Mouse (Mus musculus): ENCODE results near the gene Hes5. TPM values are rescaled to one million over a fixed set of nuclear protein-coding genes. Genes with fewer than 3 reads are reported as not detected.

Hes5 gene
- total RNA-seq, 2 experiments from 2014 or later, result not detected

DNA sequence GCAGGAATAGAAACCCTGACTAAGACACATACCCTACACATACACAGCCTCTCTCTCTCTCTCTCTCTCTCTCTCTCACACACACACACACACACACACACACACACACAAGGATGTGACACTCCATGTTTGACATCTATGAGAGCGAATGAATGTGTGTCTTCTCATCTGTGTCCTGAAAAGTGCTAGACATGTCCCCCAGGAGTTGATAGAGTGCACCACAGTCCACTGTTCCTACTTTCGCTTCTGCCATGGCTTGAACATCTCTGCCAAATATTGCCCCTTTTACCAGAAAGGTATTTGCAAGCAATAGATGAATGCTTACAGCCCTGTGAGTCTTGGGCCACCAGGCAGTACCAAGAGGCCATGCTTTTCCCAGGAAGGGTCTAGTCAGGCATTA, 20.6 kb upstream of the Hes5 start:
- ATAC-seq (replicated peaks; ENCODE audit: low FRiP score, low TSS enrichment, poor library complexity, severe bottlenecking), result no peak

DNA sequence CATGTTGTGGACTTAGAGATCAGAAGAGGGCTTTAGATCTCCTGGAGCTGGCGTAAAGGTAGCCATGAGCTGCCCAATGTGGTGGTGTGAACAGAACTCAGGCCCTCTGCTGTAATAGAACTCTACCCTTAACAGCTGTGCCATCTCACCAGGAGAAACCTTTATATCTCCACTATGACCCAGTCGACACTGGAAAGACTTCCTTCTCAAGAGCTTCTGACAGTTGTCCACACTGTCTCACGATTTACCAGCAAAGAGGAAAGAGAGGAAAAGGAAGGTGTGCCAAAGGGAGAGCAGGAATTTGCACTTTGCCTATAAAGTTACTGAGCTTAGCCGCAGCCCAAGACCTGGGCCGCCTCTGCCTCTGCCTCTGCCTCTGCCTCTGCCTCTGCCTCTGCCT, 18.9 kb upstream of the Hes5 start:
- ATAC-seq (replicated peaks; ENCODE audit: low FRiP score, low TSS enrichment, poor library complexity, severe bottlenecking), result no peak

DNA sequence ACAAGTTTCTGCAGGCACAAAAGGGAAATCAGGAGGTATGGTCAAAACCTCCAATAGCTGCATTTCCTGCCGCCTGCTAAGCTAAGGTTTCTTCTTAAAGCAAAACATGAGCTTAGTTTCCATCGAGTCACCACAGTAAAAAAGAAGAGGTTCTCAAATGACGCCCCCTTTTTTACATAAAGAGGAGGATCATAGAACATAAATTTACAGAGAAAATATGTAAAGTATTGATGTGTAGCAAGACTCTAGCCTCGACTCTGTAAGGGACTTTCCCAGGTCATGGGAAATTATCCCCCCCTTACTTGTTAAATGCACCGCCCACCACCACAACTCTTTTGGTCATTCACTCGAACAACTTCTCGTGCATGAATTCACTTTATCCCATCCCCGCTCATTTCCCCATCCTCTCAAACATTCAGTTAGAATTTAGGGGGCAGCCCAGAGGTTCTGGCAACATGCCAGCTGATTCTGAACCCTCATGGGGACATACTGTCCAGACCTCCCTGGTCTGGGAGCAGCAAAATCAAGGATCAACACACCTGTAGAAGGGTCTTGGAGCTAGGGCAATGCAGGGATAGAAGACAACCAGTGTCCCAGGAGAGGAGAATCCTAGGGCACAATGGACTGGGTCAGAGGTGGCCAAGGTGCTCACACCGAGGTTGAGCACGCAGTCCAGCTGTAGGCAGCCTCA, 17.9 kb upstream of the Hes5 start:
- ATAC-seq (replicated peaks; ENCODE audit: low FRiP score, low TSS enrichment, poor library complexity, severe bottlenecking), result no peak

DNA sequence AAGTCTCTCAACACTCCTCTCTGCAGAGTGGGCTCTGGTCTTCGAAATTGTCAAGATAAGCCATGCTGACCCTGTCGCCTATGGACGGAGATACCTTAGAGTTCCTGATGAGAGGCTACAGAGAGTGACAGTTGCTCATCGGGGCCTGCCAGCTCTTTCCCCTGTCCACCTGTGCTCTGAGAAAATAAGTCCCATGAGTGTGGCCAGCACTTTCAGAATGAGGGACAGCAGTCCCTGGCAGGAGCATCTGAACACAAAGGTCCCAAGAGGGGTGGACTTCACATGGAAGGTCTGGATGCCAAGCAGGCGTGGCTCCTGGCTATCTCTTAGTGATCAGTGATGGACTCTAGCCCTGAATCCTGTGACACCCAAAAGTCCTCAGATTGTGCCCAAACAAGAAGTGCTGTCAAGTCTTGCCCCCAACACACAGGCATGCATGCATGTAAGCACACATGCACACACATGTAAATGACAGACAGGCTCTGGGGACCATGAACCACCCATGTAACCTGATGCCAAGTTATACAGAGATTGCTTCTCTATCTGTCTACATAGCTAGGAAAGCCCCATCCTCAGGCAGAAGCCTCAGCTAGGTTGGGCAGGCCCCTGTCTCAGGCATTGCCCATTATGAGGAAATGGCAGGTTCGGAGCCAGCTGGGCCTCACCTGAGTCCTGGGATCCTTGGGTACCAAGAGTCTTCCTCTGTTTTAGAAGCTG, 17.2 kb upstream of the Hes5 start:
- ATAC-seq (replicated peaks; ENCODE audit: low FRiP score, low TSS enrichment, poor library complexity, severe bottlenecking), result no peak

DNA sequence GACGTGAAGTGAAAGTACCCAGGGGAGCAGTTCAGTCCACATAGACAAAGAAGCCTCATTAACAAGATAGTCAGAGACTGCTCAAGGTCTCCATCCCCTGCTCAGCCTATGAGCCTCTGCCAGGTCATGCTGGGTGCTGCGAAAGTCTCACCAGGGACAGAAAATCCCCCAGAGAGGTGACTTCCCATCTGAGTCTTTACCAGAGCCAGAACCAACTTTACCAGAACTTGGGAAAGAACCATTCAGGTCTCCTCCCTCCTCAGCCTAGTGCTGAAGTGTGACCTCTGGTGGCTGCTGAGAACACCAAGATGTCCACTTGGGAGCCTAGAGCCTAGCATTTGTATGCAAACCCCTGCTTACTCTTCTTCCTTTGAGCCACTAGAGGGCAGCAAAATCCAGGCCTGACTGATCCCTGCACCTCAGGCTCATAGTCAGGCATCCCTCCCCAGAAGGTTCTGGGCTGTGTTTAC, 16.6 kb upstream of the Hes5 start:
- ATAC-seq (replicated peaks; ENCODE audit: low FRiP score, low TSS enrichment, poor library complexity, severe bottlenecking), result peak; percentile 95

DNA sequence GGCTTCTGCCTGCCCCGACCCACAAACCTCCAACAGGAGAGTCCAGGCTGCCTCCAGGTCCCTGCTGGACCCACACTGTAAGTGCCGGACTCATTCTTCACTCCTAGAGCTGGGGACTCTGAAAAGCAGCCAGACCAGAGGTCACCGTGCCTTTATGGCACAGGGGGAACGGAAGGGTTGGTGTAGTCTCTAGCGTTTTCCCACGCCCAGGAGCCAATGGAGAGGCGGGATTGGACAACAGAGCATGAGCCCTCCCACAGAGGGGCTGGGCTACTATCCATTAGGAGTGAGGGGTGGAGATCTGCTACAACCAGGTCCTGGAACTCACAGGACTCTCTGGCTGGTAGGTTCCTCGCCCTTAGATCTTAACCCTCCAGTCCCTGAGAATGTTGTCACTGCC, 14.4 kb upstream of the Hes5 start:
- 0 out of 2 replicates have a peak, but pooled peaks have one; percentile 17 for ATAC-seq (replicated peaks; ENCODE audit: low FRiP score, low TSS enrichment, poor library complexity, severe bottlenecking)

DNA sequence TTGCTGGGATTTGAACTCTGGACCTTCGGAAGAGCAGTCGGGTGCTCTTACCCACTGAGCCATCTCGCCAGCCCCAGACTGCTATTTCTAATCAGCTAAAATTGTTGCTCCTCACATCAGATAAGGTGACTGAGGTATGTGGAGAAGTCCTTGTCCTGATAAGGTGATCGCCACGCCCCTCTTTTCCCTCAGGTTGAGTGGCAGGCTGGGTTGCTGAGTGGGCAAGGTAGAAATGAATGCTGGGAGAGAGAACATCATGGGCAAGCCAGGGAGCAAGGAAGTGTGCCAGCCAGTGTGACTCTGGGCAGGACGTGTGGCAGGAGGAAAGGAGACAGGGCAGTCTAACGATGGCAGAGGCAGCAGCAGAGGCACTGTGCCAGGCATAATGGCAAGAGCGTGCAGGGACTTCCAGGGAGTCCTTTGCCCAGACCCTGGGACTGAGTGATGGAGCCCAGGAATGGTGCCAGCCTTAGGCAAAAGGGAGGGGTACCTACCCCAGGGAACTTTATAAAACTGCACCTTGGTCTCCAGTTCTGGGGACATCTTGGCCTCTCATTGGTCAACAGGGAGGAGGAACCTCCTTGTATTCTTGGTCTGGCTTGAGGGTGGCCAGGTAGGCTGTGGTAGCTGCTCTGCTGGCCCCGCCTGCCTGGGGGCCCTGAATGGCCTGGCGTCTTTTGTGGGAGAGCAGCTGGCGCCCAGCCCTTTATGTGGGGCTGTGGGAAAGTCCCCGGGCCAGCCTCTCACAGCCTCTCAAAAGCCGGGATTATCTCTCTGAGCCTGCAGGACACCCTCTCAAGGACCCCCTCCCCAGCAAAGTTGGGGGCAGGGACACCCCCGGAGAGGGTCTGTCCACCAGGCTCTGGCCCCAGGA, 12.4 kb upstream of the Hes5 start:
- no peak for ATAC-seq (replicated peaks; ENCODE audit: low FRiP score, low TSS enrichment, poor library complexity, severe bottlenecking)

DNA sequence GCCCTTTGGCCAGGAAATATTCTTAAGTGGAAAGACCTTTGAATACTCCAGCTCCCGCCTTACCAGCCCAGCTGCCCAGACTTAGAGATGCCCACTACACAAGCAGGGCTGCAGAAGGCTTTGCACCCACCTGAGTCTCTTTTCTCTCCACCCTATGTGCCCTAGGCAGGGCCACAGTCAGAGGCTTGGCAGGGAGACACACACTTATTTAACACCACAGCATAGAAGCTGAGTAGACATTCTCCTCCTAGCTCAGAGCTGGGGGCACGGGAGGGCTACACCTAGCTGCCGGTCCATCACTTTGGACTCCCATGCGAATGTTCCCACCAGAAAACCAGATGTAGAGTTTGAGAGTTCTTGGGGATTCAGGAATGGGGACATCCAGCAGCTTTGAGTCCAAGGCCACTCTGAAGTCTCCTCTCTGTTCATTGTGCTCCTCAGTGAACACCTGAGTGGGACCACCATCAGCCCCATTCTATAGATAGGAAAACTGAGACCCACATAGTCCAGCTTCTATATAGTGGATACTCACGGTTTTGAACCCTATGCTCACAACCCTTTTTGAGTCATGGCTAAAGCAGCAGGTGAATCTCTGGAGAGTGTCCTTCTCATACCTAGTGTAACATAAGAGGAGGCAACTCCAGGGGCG, 11.7 kb upstream of the Hes5 start:
- ATAC-seq (replicated peaks; ENCODE audit: low FRiP score, low TSS enrichment, poor library complexity, severe bottlenecking), result no peak

DNA sequence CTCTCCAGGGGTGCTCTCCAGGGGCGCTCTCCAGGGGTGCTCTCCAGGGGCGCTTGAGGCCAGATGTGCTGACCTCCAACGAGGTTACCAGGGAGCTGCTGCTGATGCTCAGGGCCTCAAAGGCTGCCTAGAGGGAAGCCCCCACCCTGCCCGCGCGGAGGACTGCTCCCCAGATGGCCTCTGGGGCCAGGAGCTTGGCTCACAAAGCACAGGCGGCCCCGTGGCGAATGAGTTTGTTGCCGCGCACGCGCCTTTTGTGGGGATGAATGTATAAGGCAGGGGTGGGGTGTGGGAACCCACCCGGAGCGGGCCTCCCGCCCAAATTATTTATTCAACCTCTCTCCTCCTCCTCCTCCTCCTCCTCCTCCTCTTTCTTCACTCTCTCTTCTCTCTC, 11.1 kb upstream of the Hes5 start:
- no peak for ATAC-seq (replicated peaks; ENCODE audit: low FRiP score, low TSS enrichment, poor library complexity, severe bottlenecking)

DNA sequence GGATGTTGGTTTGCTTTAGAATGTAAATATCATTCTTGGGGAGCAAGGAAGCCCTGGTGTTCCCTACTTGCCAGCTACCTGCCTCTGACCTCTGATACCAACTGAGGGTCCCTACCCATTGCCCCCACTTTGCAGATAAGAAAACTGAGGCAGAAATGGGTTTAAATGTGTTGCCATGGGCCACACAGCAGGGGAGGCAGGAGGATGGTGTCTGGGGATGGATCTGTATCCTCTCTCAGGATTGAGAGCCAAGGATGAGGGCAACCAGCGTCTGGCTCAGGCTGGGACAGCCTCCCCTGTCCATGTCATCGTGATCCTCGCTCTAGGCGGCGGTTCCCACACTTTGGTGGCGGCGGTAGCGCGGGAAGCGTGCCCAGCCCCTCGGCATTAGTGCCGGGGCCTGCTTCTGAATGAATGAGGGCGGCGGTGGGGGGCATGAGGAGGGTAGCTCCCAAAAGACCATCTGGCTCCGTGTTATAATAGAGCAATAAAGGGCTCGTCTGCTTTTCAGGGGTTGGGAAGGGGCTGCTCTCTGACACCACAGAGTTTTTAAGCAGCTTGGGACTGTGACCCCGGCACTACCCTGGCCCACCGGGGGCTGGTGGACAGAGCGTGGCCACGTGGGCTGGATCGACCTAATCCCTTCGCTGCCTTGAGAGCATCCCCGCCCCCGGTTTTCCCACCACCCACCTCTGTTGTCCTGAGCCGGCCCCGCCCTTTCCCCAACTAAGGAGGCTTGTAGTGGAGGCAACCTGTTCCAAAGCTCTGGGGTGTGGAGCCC, 8.1 kb upstream of the Hes5 start:
- no peak for ATAC-seq (replicated peaks; ENCODE audit: low FRiP score, low TSS enrichment, poor library complexity, severe bottlenecking)

DNA sequence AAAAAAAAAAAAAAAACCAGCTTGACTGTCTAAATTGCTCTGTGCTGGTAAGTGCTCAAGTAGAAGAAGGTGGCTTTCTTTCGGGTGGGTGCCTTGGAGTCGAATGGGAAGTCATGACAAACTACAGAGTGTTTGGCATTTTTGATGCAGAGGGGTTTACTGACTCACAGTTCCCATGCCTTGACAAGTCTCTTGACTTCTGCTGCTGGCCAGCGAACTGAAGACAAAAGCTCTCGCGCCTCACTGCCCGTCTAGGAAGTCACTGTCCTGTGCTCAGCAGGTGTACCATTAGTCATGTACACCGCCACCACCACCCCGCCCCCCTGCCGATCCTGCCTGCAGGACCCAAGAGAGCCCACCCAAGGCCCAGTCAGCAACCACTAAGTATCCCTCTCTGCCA, 4.1 kb upstream of the Hes5 start:
- no peak for ATAC-seq (replicated peaks; ENCODE audit: low FRiP score, low TSS enrichment, poor library complexity, severe bottlenecking)

DNA sequence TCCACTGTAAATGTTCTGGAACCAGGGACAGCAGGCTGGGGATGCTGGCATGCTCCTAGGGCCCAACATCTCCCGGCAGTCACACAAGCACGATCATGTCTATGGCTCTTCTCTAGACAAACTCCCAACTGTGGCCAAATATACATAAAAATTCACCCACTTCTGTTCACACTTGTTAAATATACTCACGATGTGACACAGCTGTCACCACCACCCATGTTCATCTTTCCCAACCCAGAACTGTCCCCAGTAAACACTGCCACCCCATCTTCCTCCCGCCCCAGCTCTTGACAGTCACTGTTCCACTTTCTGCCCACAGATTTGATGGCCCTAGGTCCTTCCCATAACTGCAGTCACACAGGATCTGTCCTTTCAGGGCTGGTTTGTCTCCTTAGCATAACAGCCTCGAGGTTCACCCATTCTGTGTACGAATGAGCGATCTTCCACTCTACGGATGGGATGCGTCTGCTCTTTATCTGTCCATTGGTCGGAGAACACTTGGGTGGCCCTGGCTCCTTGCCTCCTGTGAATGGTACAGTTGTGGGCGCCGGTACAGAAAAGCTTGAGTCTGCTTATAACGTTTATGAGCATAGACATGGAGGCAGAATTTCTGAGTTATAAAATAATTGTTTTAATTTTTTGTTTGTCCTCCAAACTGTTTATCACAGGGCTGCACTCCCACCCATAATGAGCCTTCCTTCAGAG, 3.3 kb upstream of the Hes5 start:
- ATAC-seq (replicated peaks; ENCODE audit: low FRiP score, low TSS enrichment, poor library complexity, severe bottlenecking), result no peak

DNA sequence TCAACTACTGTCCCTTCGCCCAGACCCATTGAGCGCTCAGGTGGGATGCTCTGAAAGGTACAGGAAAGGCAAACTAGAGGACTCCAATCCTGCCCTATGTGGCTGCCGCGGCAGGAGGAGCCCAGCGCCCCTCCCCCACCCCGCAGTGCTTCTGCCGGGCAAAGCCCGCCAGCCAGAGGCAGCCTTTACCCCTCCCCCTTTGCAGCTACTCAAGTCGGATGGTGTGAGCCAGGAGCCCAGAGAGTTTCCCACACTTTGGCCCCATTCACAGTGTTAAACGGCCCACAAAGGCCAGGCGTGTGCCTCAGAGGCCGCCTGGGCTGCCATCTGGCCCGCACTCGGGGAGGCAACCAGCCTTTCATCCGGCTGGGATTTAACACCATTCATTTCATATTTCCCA, 2.6 kb upstream of the Hes5 start:
- no peak for ATAC-seq (replicated peaks; ENCODE audit: low FRiP score, low TSS enrichment, poor library complexity, severe bottlenecking)

DNA sequence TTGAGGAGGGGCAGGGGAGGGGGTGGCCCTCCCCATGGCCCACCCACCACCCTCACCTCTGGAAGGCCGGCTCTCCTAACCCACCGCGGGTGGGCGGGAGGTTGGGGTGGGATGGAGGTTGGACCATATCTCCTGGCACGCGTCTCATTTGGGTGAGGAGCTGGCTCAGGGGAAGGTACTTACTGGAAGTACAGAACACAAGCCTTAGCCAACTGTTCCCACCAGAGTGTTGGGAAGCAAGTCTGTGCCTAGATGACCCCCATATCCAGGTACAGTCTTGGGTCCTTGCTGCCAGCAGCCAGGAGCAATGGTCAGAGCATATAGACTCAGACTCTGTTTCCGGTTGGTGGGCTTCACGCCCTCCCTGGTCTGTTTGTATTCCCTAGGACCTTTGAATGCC, 2.1 kb upstream of the Hes5 start:
- no peak for ATAC-seq (replicated peaks; ENCODE audit: low FRiP score, low TSS enrichment, poor library complexity, severe bottlenecking)

DNA sequence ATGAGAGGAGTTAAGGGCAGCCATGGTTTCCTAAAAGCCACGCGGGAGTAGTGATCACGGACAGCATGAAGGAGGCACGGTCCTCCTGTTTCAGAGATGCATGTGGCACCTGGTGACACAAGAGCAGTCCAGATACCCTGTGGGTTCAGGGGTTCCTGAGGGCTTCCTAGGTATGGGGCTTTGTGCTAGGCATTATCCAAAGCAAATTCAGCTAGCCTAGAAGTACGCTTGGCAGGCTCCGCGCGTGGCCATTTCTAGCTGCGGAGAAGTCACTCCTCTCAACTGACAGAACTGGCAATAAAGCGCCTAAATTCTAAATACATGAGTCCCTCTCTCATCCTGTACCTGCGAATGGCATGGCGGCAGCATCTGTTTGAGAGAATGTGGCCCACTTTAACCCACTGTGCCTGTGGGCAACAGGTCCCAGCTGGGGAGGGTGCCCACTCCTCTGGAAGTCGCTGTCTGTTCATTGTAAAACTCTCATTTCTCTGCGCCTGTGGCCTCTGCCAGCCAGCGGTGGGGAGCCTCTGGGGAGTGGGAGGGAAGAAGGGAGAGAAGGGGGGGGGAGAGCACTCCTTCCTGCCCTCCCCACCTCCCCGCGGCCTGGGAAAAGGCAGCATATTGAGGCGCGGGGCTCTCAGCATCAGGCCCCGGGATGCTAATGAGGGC, 568 bp upstream of the Hes5 start:
- no peak for ATAC-seq (replicated peaks; ENCODE audit: low FRiP score, low TSS enrichment, poor library complexity, severe bottlenecking)

DNA sequence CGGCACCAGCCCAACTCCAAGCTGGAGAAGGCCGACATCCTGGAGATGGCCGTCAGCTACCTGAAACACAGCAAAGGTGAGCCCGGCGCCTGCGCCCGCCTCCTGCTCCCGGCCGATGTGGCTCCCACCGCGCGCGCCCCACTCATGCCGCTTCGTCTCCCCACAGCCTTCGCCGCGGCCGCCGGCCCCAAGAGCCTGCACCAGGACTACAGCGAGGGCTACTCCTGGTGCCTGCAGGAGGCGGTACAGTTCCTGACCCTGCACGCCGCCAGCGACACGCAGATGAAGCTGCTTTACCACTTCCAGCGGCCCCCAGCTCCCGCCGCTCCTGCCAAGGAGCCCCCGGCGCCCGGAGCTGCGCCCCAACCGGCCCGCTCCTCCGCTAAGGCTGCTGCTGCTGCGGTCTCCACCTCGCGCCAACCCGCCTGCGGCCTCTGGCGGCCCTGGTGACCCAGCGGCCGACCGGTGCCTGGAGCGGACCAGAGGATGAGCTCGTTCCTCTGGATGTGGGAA, 559 bp downstream of the Hes5 start:
- no peak for ATAC-seq (replicated peaks; ENCODE audit: low FRiP score, low TSS enrichment, poor library complexity, severe bottlenecking)

DNA sequence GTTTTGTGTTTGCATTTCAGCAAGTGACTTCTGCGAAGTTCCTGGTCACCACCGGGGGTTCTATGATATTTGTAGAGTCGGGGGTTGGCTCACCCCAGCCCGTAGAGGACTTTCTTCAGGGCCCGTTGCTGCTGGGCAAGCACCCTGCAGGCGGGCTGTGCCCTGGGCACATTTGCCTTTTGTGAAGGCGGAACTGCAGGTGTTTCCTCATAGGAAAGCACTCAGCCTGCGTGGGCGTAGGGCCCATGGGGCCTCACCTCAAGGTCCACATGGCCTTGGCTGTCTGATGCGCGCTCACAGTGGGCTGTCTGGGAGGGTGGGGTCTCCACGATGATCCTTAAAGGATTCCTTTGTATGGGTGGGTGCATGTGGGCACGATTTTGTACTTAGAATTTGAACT, 1.2 kb downstream of the Hes5 start:
- ATAC-seq (replicated peaks; ENCODE audit: low FRiP score, low TSS enrichment, poor library complexity, severe bottlenecking), result no peak

DNA sequence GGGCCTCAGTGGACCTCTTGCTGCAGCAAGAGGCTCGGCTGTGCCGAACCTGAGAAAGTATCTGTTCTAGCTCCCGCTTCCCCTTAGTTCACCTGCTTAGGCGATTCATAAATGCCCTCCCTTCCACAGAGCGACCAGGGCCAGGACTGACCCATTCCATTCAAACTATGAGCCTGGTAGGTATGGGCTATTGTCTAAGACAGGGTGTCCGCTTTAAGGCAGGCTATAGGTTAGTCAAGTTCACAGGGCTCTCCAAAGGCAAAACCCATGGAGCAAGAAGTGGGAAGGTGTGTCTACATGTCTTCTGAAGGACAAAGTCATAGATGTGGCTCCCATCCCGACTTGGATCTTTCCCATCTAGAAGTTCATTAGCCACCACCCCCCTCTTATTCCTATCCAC, 2.0 kb downstream of the Hes5 start:
- ATAC-seq (replicated peaks; ENCODE audit: low FRiP score, low TSS enrichment, poor library complexity, severe bottlenecking), result no peak
